Mouse (Mus musculus): Measurements from ENCODE around the gene Kera.

The Kera gene

DNA sequence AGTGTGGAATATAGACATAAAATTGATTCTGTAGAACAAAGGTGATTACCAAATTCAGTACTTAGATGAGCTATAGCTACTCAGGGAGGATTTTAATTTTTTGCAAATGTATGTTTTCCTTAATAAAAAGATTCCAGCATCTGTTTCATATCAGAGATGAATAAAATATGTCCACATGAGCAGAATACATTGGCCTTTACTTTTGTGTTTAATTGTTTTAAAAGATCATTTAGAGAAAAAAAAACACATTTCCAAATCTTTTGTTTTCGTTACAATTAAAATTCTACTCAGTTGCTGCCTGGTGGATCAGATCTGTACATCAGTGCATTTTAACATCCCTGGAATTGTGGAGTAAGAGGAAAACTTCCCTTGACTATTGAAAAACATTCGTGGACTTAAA is at the start of gene Kera:
Kera (plus strand) TSS at position 301 of the 400 bp plus-strand sequence.
- DNase-seq (ENCODE audit: low read depth, low spot score), result no peak

- peak; percentile 32 for DNase-seq (ENCODE audit: low read depth, low spot score)
These were observed 41.5 kb upstream of the Kera start, which contains the start of gene Lum for GRCm38 (mm10) chr10:97564957-97565856. Gene Lum (plus strand): TSS chr10:97565128.

- DNase-seq (ENCODE audit: low read depth, low spot score), result no peak
These were observed 39.1 kb upstream of the Kera start for GRCm38 (mm10) chr10:97567489-97568135.

DNA sequence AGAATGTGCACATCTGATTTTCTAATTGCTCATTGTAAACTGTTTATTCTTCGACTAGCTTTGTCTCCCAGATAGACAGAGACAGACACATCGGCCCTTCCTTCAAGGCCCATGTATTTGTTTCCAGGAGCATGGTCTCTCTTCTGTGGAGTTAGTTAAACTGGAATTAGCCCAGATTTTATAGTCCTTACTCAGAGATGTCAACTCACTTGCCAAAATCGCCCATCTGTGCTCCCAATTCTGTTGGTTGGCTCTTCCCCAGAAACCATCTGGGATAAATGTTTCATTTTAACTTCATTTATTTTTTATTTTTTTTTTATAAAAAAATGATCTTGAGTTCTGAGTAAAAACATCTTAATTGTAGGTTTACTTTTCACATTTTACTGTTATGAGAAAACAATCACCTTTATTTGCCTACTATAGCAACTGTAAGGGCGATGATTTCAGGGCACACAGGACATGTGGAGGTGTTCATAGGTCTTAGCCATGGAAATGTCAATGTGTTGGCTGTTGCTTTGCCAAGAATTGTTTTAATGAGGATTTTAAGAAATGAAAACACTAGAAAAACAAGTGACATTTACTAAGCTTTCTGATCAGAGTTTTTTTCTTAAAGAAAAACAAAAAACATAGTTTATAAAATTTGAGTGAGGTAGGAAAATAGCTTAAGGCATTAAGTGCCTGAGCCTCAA is 24.0 kb upstream of the Kera start:
- DNase-seq (ENCODE audit: low read depth, low spot score), result peak; percentile 63

DNA sequence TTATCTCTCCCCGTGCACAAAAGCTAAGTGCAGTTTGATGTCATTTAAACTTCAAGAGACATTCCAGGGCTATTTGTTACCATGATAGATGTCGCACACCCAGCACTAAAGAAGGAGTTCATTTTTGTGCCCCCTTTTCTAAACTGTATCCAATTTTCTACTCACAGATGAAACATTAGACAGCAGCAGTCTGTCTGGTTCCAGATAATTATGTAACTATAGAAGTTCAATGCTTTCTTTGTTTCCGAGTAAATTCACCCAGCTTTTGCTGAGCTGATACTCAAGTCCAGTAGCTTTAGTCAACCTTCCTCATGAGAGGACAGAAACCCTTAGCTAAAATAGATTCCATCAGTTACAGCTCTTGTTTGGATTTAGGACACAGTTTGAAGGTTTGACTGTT is 22.5 kb upstream of the Kera start:
- no peak for DNase-seq (ENCODE audit: low read depth, low spot score)

DNA sequence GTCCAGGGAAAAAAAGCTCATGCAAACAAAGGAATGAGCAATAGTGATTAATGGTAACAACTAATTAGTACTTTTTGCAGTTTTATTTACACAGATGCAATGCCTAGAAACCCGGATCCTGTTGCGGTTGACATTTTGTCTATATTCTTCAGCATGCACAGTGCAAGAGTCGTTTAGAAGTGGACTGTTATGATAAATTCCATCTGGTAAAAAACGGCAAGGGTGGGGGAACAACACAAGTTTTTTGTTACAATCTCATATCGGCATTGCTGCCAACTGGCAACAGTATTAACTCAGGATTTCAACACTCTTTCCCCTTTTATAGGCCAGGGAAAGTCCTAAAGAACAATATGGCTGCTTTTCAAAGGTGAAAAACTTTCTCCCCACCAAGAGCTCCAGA is 19.5 kb upstream of the Kera start:
- no peak for DNase-seq (ENCODE audit: low read depth, low spot score)

- DNase-seq (ENCODE audit: low read depth, low spot score), result peak; percentile 43
These were observed 17.1 kb upstream of the Kera start for GRCm38 (mm10) chr10:97589574-97589973.

DNA sequence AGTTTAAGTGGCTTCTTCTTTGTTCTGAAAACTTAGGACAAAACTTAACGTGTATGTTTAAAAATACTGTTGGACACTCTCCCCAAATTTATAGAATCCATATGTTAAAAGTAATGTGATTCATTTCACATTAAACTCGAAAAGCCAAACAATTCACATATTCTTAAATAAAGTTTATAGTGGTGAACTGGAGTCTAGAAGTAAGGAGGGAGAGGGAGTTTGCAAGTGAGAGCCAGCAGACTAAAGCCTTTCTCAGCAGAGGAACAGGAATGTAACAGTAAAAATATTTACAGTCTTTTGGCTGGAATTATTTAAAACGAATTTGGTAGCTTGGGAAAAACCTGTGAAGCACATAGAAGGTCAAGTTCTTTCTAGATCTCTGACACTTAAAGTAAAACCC is 15.6 kb upstream of the Kera start:
- no peak for DNase-seq (ENCODE audit: low read depth, low spot score)

GRCm38 (mm10) chr10:97591685-97592084 is 15.0 kb upstream of the Kera start:
- DNase-seq (ENCODE audit: low read depth, low spot score), result no peak

DNA sequence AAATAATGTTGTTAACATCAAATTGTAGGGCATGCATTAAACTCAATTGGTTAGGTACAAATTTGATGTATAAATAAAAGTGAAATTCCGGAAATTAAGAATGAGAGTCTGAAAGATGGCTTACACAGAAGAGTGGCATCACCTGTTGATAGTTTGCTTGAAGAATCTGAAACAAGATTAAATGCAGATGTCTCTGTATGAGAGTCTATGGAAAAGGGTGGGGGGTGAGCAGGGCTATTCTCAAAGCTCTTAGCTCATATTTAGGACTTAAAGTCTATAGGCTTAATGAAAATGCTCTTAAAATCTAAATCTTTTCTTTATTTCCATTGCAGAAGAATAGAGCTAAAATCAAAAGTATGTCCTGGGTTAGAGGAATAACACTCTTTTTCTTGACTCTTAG is 11.0 kb upstream of the Kera start:
- DNase-seq (ENCODE audit: low read depth, low spot score), result no peak

GRCm38 (mm10) chr10:97601744-97602143 is 4.9 kb upstream of the Kera start:
- no peak for DNase-seq (ENCODE audit: low read depth, low spot score)

DNA sequence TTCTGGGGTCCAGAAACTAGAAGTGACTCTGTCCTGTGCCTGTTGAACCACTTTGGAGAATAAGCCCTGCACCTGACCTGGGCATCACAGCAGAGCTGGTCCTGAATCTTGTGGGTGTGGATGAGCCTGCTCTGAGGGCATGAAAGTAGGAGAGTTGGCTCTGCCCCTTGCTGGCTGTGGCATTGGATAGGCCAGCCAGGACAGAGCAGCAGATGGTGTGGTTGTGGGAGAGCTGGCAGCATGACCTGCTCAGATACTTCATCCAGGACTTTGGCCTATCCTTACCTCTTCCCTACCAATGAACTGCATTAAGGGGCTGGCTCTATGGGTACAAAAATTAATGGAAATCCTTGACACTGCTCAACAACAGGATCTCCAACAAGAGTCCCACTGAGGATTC is 3.4 kb upstream of the Kera start:
- DNase-seq (ENCODE audit: low read depth, low spot score), result no peak

- no peak for DNase-seq (ENCODE audit: low read depth, low spot score)
These were observed 15.6 kb downstream of the Kera start for GRCm38 (mm10) chr10:97622328-97622727.

- no peak for DNase-seq (ENCODE audit: low read depth, low spot score)
These were observed 17.7 kb downstream of the Kera start for GRCm38 (mm10) chr10:97624381-97624780.

DNA sequence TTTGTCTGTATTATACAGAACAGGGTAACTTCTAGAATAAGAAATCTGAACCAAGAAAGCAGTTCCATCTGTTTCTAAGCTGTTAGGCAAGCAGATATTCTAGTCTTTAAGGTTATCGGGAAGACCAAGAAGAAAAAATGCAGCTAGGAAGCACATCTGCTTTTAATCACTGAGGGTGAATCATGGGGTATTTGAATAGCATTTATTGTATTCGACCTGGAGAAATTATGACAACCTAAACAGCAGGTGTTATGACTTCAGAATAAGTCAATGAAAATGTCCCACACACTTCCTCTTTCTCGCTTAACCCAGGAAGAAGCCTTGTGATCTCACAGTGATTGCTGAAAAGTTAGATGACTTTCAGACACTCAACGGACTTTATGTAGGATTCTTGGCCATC is 18.4 kb downstream of the Kera start:
- DNase-seq (ENCODE audit: low read depth, low spot score), result no peak

DNA sequence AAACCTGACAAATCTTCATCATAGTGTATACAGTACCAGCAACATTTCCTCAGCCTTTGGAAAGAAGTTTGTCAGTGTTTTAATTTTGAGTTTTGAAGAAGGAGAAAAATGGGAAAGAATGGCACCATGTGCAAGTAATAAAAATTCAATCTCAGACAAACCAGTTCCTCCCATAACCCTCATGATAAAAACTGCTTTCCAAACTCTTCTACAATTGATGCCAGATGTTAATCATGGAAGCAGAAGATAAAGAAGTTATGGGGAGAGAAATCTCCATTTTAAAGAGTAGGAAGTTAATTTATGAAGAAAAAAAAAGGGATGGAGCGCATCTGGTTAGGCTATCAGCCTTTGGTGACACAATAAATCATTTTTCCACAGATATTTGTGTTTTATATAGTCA is 19.9 kb downstream of the Kera start:
- DNase-seq (ENCODE audit: low read depth, low spot score), result peak; percentile 33

GRCm38 (mm10) chr10:97631061-97631460 is 24.4 kb downstream of the Kera start:
- DNase-seq (ENCODE audit: low read depth, low spot score), result no peak

DNA sequence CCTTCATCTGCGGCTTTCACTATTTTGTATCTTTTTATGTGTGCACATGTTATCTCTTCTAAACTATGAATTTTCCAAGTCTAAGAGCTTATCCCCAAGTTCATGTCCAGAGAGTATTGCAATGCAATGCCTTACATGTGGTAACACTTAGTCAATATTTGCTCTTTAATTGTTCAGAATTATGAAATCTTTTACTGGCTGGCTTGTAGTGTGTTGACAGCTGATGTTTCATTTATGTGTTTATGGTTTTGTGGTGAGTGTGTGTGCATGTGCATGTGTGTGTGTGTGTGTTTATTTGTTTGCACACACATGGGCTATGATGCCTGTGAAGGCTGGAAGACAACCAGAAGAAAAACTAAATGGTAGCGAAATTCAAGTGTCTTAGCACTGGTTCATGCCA is 35.2 kb downstream of the Kera start:
- DNase-seq (ENCODE audit: low read depth, low spot score), result peak; percentile 25

GRCm38 (mm10) chr10:97643768-97644167 is 37.1 kb downstream of the Kera start, which contains the start of gene Epyc:
Gene Epyc (plus strand): TSS chr10:97644068.
- DNase-seq (ENCODE audit: low read depth, low spot score), result no peak

DNA sequence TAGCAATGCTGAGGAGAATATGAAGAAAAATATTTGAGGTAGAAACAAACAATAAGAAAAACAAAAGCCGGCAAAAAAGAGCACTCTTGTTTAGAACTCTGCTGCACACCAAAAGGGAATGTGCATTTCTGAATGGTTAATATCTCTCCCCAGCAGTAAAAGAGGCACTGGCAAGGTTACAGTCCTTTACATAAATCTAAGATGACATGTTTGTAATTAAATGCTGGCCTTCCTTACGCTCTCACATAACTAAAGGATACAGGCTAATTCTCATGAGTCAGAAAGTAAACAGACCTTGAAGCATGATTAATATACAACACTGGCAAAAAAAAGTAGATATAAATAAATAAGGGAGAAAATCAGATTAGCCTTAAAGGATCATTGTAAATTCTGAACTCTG is 43.7 kb downstream of the Kera start:
- no peak for DNase-seq (ENCODE audit: low read depth, low spot score)

- no peak for DNase-seq (ENCODE audit: low read depth, low spot score)
These were observed 52.8 kb downstream of the Kera start for GRCm38 (mm10) chr10:97659489-97659888.

Measured in skeletal muscle tissue, adult 2 months (tissue).